Mouse (Mus musculus) forebrain, embryonic 14.5 days (tissue): ENCODE data around the gene Retreg1. TPM values are rescaled to one million over a fixed set of nuclear protein-coding genes. Genes with fewer than 3 reads are reported as not detected.

Experiments used
- microRNA-seq: library from miRNA; unstranded; fragments of <30 nt; microRNA quantifications from one replicate; pipeline ENCODE4, GENCODE M21; 2016
- polyA plus RNA-seq: library from polyadenylated mRNA; unstranded; fragments of >200 nt; fragmentation: Nextera tagmentation; extraction: Ambion mirVana; gene quantifications from 2 replicates; pipeline ENCODE4 v1.2.1, GENCODE M21; 2014

Gene Retreg1
- polyA plus RNA-seq, 1 experiment from 2014 or later: 6.7 TPM

Small RNA genes lying within 50 kb of the gene (microRNA-seq; reads per million reads assigned to microRNA genes)
- not detected for gene Mir7212

Other genes starting within 250 kb of the Retreg1 start
- 36.2 and 41.6 TPM in 2 replicates for gene Myo10, start 220.7 kb upstream of the Retreg1 start, polyA plus RNA-seq
- 24.6 and 29.9 TPM in 2 replicates for gene Zfp622, start 141.2 kb downstream of the Retreg1 start, polyA plus RNA-seq